Mouse (Mus musculus): ENCODE data around the gene Gal3st3.

DNA sequence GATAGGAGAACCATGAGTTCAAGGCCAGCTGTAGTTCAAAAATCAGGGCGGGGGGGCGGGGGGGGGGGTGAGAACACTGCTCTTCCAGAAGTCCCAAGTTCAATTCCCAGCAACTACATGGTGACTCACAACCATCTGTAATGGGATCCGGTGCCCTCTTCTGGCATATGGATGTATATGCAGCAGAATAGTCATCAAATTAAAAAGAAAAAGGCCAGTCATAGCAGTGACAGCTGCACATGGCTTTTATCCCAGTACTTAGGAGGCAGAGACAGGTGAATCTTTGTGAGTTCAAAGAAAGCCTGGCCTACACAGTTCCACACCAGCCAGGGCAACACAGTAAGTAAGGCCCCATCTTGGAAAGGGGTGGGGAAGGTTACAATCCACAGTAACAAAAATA, 21.0 kb upstream of the Gal3st3 start:
- TF ChIP-seq GATA1 (IDR thresholded peaks at IDR 0.05; ENCODE audit: low read length) = no peak
- no peak for TF ChIP-seq TAL1 (IDR thresholded peaks at IDR 0.05; ENCODE audit: low read length)
